Mouse (Mus musculus): ENCODE measurements around the gene Psme2.

The Psme2 gene

DNA sequence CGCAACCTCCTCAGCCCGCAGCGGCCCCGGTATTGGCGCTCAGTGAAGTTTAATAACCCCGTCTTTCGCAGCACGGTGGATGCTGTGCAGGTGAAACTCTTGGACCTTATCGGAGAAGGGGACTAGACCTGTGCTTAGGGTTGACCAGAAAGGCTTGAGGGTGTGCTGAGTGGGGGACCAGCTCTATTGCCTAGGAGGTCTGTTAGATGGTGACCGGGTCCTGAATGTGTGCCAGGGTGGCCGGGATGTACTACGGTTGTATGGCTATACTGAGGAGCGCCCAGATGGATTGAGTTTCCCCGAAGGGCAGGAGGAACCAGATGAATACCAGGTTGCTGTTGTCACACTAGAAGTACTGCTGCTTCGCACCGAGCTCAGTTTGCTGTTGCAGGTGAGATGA is 1.3 kb upstream of the Psme2 start:
- no peak for DNase-seq

GRCm38 (mm10) chr14:55591331-55591891 is 498 bp upstream of the Psme2 start, which contains the start of gene Rnf31:
Gene Rnf31, plus strand, starts transcription at chr14:55591708.
- DNase-seq: peak; percentile 99

DNA sequence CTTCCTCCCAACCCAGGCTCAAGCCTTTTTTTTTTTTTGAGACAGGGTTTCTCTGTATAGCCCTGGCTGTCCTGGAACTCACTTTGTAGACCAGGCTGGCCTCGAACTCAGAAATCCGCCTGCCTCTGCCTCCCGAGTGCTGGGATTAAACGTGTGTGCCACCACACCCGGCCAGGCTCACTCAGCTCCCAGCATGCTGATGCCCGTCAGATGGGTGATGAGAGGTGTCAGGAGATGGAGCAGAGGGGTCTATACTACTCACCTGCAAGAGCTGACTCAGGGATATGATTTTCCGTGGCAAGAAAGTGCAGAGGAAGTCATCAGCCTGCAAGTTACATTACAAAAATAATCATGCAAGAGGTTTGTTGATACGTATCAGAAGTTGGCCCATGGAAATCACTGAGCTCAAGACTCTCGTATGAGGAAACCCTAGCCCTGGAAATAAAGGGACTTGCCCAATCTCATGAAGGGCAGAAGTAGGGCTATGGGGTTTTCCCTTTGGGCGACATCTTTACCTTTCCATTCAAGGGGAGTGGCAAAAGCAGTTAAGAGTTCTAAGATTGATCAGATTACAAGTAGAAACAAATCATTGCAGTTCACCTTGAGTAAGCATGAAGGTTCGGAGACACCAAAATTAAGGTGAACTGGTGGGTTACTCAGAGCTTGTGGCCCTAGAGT is 1.0 kb downstream of the Psme2 start:
- no peak for DNase-seq

DNA sequence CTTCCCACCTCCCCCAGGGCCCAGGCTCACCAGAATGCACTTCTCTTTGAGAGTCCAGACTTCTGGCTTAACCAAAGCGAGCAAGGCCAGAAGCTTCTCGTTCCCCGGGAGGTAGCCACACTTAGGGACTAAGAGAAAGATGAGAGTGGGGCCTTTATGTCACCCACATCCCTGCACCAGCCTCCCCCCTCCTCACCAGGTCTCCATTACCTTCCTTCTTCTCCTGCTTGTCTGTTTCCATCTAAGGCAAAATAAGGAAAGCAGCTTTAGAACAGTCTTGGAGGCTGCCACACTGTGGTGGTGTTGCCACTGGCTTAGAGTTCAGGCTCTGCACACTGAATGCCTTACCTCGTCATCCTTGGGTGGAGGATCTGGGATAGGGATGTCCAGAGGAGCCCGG is 1.6 kb downstream of the Psme2 start:
- no peak for DNase-seq

DNA sequence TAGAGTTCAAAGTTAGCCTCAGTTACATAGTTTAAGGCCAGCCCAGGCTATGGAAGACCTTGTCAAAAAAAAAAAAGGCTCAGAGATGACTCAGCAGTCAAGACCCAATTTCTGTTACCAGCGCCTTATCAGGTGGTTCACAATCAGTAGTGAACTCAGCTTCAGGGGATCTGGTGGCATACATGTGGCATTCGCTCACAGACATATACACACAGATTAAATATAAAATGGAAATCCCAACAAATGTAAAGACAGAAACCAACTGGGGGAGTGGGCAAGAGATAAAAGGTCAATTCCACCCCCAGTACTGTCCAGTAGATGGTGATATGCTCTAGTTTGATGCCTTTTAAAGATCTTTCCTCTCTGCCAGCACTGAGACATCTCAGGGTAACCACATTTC is 4.8 kb downstream of the Psme2 start:
- no peak for DNase-seq

GRCm38 (mm10) chr14:55585566-55585960 is 5.3 kb downstream of the Psme2 start:
- DNase-seq: no peak

- DNase-seq: peak; percentile 92
These were observed 6.0 kb downstream of the Psme2 start, which contains the start of gene Emc9 for GRCm38 (mm10) chr14:55584702-55585565. Gene Emc9, minus strand, starts transcription at chr14:55585302.

- DNase-seq: no peak
These were observed 6.6 kb downstream of the Psme2 start for GRCm38 (mm10) chr14:55584303-55584701.

- no peak for DNase-seq
These were observed 8.8 kb downstream of the Psme2 start for GRCm38 (mm10) chr14:55581981-55582681.

GRCm38 (mm10) chr14:55580731-55581130 is 10.2 kb downstream of the Psme2 start:
- DNase-seq: no peak

- no peak for DNase-seq
These were observed 11.1 kb downstream of the Psme2 start for GRCm38 (mm10) chr14:55579511-55580496.

DNA sequence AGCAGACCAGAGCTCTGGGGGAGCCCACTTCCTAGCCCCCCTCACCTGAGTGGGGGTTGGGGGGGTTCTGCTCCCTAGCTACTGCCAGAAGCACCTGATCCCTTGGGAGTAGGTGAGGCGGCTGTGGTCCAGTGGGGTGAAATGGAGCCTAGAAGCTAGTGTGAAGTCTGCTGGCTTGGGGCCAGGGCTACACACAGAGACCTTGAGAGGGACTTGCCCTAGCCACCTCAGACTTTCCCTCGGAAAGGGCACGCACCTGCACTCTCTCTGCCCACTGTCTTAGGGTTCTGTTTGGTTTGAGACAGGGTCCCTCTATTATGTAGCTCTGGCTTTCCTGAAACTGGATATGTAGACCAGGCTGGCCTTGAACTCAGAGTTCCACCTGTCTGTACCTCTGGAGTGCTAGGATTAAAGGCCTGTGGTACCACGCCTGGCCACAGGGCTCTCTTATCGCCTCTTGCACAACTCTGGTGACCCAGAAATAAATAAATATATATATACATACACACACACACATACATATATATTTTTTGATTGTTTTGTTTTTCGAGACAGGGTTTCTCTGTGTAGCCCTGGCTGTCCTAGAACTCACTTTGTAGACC is 12.1 kb downstream of the Psme2 start:
- peak; percentile 75 for DNase-seq

GRCm38 (mm10) chr14:55577871-55578667 is 12.8 kb downstream of the Psme2 start, which contains the start of gene Psme1:
Gene Psme1, plus strand, starts transcription at chr14:55578123.
- peak; percentile 90 for DNase-seq

- peak; percentile 68 for DNase-seq
These were observed 14.5 kb downstream of the Psme2 start for GRCm38 (mm10) chr14:55576376-55576775.

GRCm38 (mm10) chr14:55575711-55576110 is 15.2 kb downstream of the Psme2 start:
- no peak for DNase-seq

DNA sequence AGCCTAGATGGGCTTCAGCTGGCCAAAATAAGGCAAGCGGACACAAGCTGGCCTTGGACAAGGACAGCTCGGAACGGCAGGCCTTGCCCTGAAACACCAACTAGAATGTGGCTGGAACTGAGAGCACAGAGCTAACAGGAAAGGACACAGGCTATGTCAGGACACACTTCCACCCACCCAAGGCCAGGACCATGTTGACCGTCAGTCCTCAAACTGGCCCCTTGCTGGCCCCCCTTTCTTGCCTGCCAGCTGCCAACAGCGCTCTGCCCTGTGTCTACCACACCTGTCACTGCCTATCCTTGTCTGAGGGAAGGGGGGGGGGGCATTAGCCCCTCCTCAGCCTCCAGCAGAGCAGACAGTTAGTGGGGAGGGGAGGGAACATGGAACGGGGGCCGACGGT is 15.6 kb downstream of the Psme2 start, which contains the start of gene Fitm1:
Gene Fitm1 (plus strand): TSS at position 316 of the 400 bp plus-strand sequence.
- DNase-seq: no peak

- DNase-seq: no peak
These were observed 19.2 kb downstream of the Psme2 start for GRCm38 (mm10) chr14:55571760-55572159.

DNA sequence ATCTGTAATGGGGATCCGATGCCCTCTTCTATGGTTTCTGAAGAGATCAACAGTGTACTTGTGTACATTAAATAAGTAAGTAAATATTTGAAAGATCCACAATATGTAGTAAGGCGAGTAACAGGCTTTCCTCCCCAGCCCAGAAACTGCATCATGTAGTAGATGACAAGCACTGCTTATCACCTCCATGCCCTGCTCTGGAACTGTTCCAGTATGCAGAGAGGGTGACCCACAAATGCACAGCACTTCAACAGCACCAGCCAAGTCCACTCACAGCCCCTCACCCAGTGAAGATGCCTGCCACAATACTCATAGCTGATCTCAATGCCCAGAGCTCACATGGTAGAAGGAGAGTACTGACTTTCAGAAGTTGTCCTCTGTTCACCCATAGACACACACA is 20.3 kb downstream of the Psme2 start:
- DNase-seq: no peak

GRCm38 (mm10) chr14:55567496-55567895 is 23.4 kb downstream of the Psme2 start:
- DNase-seq: no peak

- DNase-seq: no peak
These were observed 25.2 kb downstream of the Psme2 start for GRCm38 (mm10) chr14:55565748-55566147.
